Mouse (Mus musculus): Measurements from ENCODE around the gene Prokr1.

GRCm38 (mm10) chr6:87538376-87539270 is 51.9 kb downstream of the Prokr1 start:
- TF ChIP-seq POLR2A (IDR thresholded peaks at IDR 0.05; ENCODE audit: extremely low read depth, insufficient read depth, low read length) = no peak
- TF ChIP-seq CTCF (IDR thresholded peaks at IDR 0.05; ENCODE audit: low read depth, low read length) = no peak

All from liver, adult 2 months (tissue).